Mouse (Mus musculus) intestine, embryonic 14.5 days (tissue): ENCODE results near the gene Slc6a8. TPM values are rescaled to one million over a fixed set of nuclear protein-coding genes. Genes with fewer than 3 reads are reported as not detected.

Source experiments
- ATAC-seq: fragments of 200-750 bp; cut with Nextera tagmentation; replicated peaks from 2 replicates; pipeline ENCODE4 v1.8.0; 2017; ENCODE audit warnings: low read depth, moderate number of reproducible peaks, moderate TSS enrichment, moderate library complexity; ENCODE audit not compliant: low FRiP score, low TSS enrichment
- DNase-seq: peaks from one replicate; pipeline ENCODE4 v3.0.0-alpha.2; 2018; ENCODE audit warnings: low spot score
- H3K27ac ChIP-seq: fragments of 300-500 bp; sonication (generic); 2 replicates; pipeline ENCODE4 v1.5.1; 2014; ENCODE audit warnings: low read depth, mild to moderate bottlenecking, control low read depth
- H3K27me3 ChIP-seq: fragments of 300-500 bp; sonication (generic); replicated peaks from 2 replicates; pipeline ENCODE4 v1.6.1; 2014; ENCODE audit warnings: low read length, control low read depth; ENCODE audit not compliant: control insufficient read depth, insufficient read depth
- H3K36me3 ChIP-seq: fragments of 300-500 bp; sonication (generic); 2 replicates; pipeline ENCODE4 v1.6.1; 2014; ENCODE audit warnings: low read length, control low read depth; ENCODE audit not compliant: control insufficient read depth, insufficient read depth
- H3K4me1 ChIP-seq: fragments of 300-500 bp; sonication (generic); replicated peaks from 2 replicates; pipeline ENCODE4 v1.6.1; 2014; ENCODE audit warnings: low read length, control low read depth, mixed read lengths; ENCODE audit not compliant: control insufficient read depth, insufficient read depth
- H3K4me2 ChIP-seq: fragments of 300-500 bp; sonication (generic); 2 replicates; pipeline ENCODE4 v1.6.1; 2014; ENCODE audit warnings: low read length
- H3K4me3 ChIP-seq: fragments of 300-500 bp; sonication (generic); 2 replicates; pipeline ENCODE4 v1.5.1; 2014; ENCODE audit warnings: low read depth, low read length, control low read depth, mixed read lengths
- H3K9ac ChIP-seq: fragments of 300-500 bp; sonication (generic); 2 replicates; pipeline ENCODE4 v1.6.1; 2014; ENCODE audit warnings: mild to moderate bottlenecking, low read length
- H3K9me3 ChIP-seq: fragments of 300-500 bp; sonication (generic); 2 replicates; pipeline ENCODE4 v1.6.1; 2016; ENCODE audit warnings: low read length, control low read depth; ENCODE audit not compliant: control insufficient read depth
- WGBS: fragments of 180-500 bp; shearing (Covaris S2); extraction: QIAGEN DNeasy Blood & Tissue Kit; methylation state at CpG from one replicate; pipeline ENCODE4 v1.1.7; 2014; 5-methylcytosine and 5-hydroxymethylcytosine counted together
- polyA plus RNA-seq: library from polyadenylated mRNA; unstranded; fragments of >200 nt; fragmentation: Nextera tagmentation; extraction: Ambion mirVana; gene quantifications from 2 replicates; pipeline ENCODE4 v1.2.1, GENCODE M21; 2014

Gene Slc6a8
- polyA plus RNA-seq, 1 experiment from 2014 or later = 9.1 TPM

- no peak overlapping the region for H3K9ac ChIP-seq
- no peaks in the 10 kb centered on the region for H3K4me1 ChIP-seq
- ATAC-seq = no peak
- H3K27me3 ChIP-seq = no peaks in the 10 kb centered on the region
- H3K4me3 ChIP-seq = no peak overlapping the region
- no peak for DNase-seq
- no peak overlapping the region for H3K4me2 ChIP-seq
- 76% methylated on average over 5 of the region's 5 CpGs for WGBS
- H3K9me3 ChIP-seq = no peaks in the 10 kb centered on the region
- H3K27ac ChIP-seq = no peak overlapping the region
- H3K36me3 ChIP-seq = peaks cover 39% of the 10 kb centered on the region
Observed at GRCm38 (mm10) chrX:73690917-73691629, 18.1 kb downstream of the Slc6a8 start.

- no peak overlapping the region for H3K4me3 ChIP-seq
- no peak for DNase-seq
- no peaks in the 10 kb centered on the region for H3K9me3 ChIP-seq
- H3K4me2 ChIP-seq = no peak overlapping the region
- H3K27ac ChIP-seq = no peak overlapping the region
- ATAC-seq = no peak
- WGBS = 80% methylated on average over 1 of the region's 1 CpGs
- no peaks in the 10 kb centered on the region for H3K27me3 ChIP-seq
- no peaks in the 10 kb centered on the region for H3K4me1 ChIP-seq
- H3K9ac ChIP-seq = no peak overlapping the region
- peaks cover 33% of the 10 kb centered on the region for H3K36me3 ChIP-seq
Observed at GRCm38 (mm10) chrX:73700472-73700871, 27.5 kb downstream of the Slc6a8 start.

- Histone ChIP-seq H3K9ac (peak overlapping the region; percentile 59), H3K4me3 (peak overlapping the region; percentile 51), H3K27ac (peak overlapping the region; percentile 59; the same call in 1 of the 2 replicates), H3K36me3 (peaks cover 7% of the 10 kb centered on the region; the same call in 1 of the 2 replicates), H3K4me2 (peak overlapping the region; percentile 58), H3K27me3 (no peaks in the 10 kb centered on the region), H3K9me3 (no peaks in the 10 kb centered on the region), H3K4me1 (peaks cover 17% of the 10 kb centered on the region)
- DNase-seq (peak; percentile 60), ATAC-seq (peak; percentile 45)
- WGBS = 19% methylated on average over 21 of the region's 21 CpGs
Observed at GRCm38 (mm10) chrX:73715476-73716108, 42.6 kb downstream of the Slc6a8 start.

GRCm38 (mm10) chrX:73716109-73716661 is 43.2 kb downstream of the Slc6a8 start, which contains the start of the genes Bcap31 and Abcd1:
Gene Bcap31 (minus strand): TSS chrX:73716175.
Gene Abcd1 (plus strand): TSS chrX:73716597.
- Histone ChIP-seq H3K9me3 (no peaks in the 10 kb centered on the region), H3K4me2 (peak within 1 kb of the TSS; percentile 60), H3K4me1 (peaks cover 17% of the 10 kb centered on the region), H3K27me3 (no peaks in the 10 kb centered on the region), H3K36me3 (peaks cover 1% of the 10 kb centered on the region; the same call in 1 of the 2 replicates), H3K9ac (peak within 1 kb of the TSS; percentile 59), H3K27ac (peak within 1 kb of the TSS; percentile 59; the same call in 1 of the 2 replicates), H3K4me3 (peak within 1 kb of the TSS; percentile 51)
- 14% methylated on average over 35 of the region's 45 CpGs for WGBS
- peak; percentile 91 for DNase-seq
- peak; percentile 93 for ATAC-seq

GRCm38 (mm10) chrX:73716709-73717545 is 44.0 kb downstream of the Slc6a8 start:
- 29% methylated on average over 26 of the region's 30 CpGs for WGBS
- no peak for DNase-seq

GRCm38 (mm10) chrX:73717667-73718066 is 44.7 kb downstream of the Slc6a8 start:
- Histone ChIP-seq H3K4me1 (peaks cover 17% of the 10 kb centered on the region), H3K27me3 (no peaks in the 10 kb centered on the region), H3K9ac (peak overlapping the region; percentile 42; the same call in 1 of the 2 replicates), H3K27ac (no peak overlapping the region), H3K4me2 (peak overlapping the region; percentile 60), H3K4me3 (peak overlapping the region; percentile 51; the same call in 1 of the 2 replicates), H3K9me3 (no peaks in the 10 kb centered on the region), H3K36me3 (no peaks in the 10 kb centered on the region; the same call in 1 of the 2 replicates)
- ATAC-seq = no peak
- WGBS = 67% methylated on average over 11 of the region's 11 CpGs
- DNase-seq = no peak

More at GRCm38 (mm10) chrX:73716709-73717545, 44.0 kb downstream of the Slc6a8 start:
- Histone ChIP-seq H3K4me1 (peaks cover 17% of the 10 kb centered on the region), H3K9ac (peak overlapping the region; percentile 42), H3K9me3 (no peaks in the 10 kb centered on the region), H3K4me3 (peak overlapping the region; percentile 51), H3K36me3 (no peaks in the 10 kb centered on the region; the same call in 1 of the 2 replicates), H3K4me2 (peak overlapping the region; percentile 60), H3K27ac (peak overlapping the region; percentile 57; the same call in 1 of the 2 replicates), H3K27me3 (no peaks in the 10 kb centered on the region)
- ATAC-seq = peak; percentile 54; the same call in 1 of the 2 replicates

- Histone ChIP-seq H3K4me3 (no peak overlapping the region), H3K4me1 (peaks cover 17% of the 10 kb centered on the region), H3K4me2 (peak overlapping the region; percentile 60), H3K9me3 (no peaks in the 10 kb centered on the region), H3K27ac (no peak overlapping the region), H3K36me3 (no peaks in the 10 kb centered on the region; the same call in 1 of the 2 replicates), H3K27me3 (no peaks in the 10 kb centered on the region), H3K9ac (no peak overlapping the region)
- DNase-seq = no peak
- 38% methylated on average over 3 of the region's 3 CpGs for WGBS
- ATAC-seq = no peak
Observed at GRCm38 (mm10) chrX:73718271-73718670, 45.3 kb downstream of the Slc6a8 start.
